Mouse (Mus musculus) forebrain, embryonic 11.5 days (tissue): ENCODE results near the gene Rhebl1. TPM values are rescaled to one million over a fixed set of nuclear protein-coding genes. Genes with fewer than 3 reads are reported as not detected.

Experiments
- ATAC-seq: fragments of 200-750 bp; cut with Nextera tagmentation; replicated peaks from 2 replicates; pipeline ENCODE4 v1.8.0; 2017; ENCODE audit warnings: moderate TSS enrichment; ENCODE audit not compliant: low FRiP score
- DNase-seq: peaks from one replicate; pipeline ENCODE4 v3.0.0-alpha.2; 2017; ENCODE audit warnings: low spot score
- H3K27ac ChIP-seq: fragments of 300-500 bp; sonication (generic); 2 replicates; pipeline ENCODE4 v1.5.1; 2014; ENCODE audit warnings: low read depth, low read length
- H3K27me3 ChIP-seq: fragments of 300-500 bp; sonication (generic); 2 replicates; pipeline ENCODE4 v1.6.1; 2014; ENCODE audit warnings: mild to moderate bottlenecking, low read length, mixed read lengths; ENCODE audit not compliant: control insufficient read depth, insufficient read depth
- H3K36me3 ChIP-seq: fragments of 300-500 bp; sonication (generic); 2 replicates; pipeline ENCODE4 v1.6.1; 2014; ENCODE audit warnings: mild to moderate bottlenecking, low read length, moderate library complexity, mixed read lengths; ENCODE audit not compliant: control insufficient read depth, insufficient read depth
- H3K4me1 ChIP-seq: fragments of 300-500 bp; sonication (generic); replicated peaks from 2 replicates; pipeline ENCODE4 v1.6.1; 2014; ENCODE audit warnings: low read length, mixed read lengths; ENCODE audit not compliant: control insufficient read depth, insufficient read depth
- H3K4me2 ChIP-seq: fragments of 300-500 bp; sonication (generic); 2 replicates; pipeline ENCODE4 v1.6.1; 2014; ENCODE audit warnings: low read depth, mild to moderate bottlenecking, low read length, moderate library complexity, mixed read lengths; ENCODE audit not compliant: severe bottlenecking
- H3K4me3 ChIP-seq: fragments of 300-500 bp; sonication (generic); 2 replicates; pipeline ENCODE4 v1.5.1; 2014; ENCODE audit warnings: low read depth, low read length
- H3K9ac ChIP-seq: fragments of 300-500 bp; sonication (generic); 2 replicates; pipeline ENCODE4 v1.6.1; 2014; ENCODE audit warnings: low read length
- H3K9me3 ChIP-seq: fragments of 300-500 bp; sonication (generic); 2 replicates; pipeline ENCODE4 v1.6.1; 2016; ENCODE audit warnings: low read length, mixed read lengths; ENCODE audit not compliant: control insufficient read depth
- WGBS: fragments of 180-500 bp; shearing (Covaris S2); extraction: QIAGEN DNeasy Blood & Tissue Kit; methylation state at CpG from one replicate; pipeline ENCODE4 v1.1.7; 2014; 5-methylcytosine and 5-hydroxymethylcytosine counted together
- polyA plus RNA-seq: library from polyadenylated mRNA; unstranded; fragments of >200 nt; fragmentation: Nextera tagmentation; extraction: Ambion mirVana; gene quantifications from 2 replicates; pipeline ENCODE4 v1.2.1, GENCODE M21; 2014

The Rhebl1 gene
- polyA plus RNA-seq, 1 experiment from 2014 or later, result 12.5 TPM

- Histone ChIP-seq H3K27ac (no peak overlapping the region), H3K9ac (no peak overlapping the region), H3K4me1 (peaks cover 21% of the 10 kb centered on the region), H3K27me3 (no peaks in the 10 kb centered on the region), H3K4me3 (no peak overlapping the region), H3K9me3 (no peaks in the 10 kb centered on the region), H3K4me2 (no peak overlapping the region), H3K36me3 (peaks cover 35% of the 10 kb centered on the region)
- DNase-seq (no peak), ATAC-seq (no peak)
- WGBS, result 96% methylated on average over 6 of the region's 6 CpGs
Measured at GRCm38 (mm10) chr15:98864951-98865350, 29.4 kb downstream of the Rhebl1 start.

- no peak overlapping the region for H3K4me2 ChIP-seq
- no peaks in the 10 kb centered on the region for H3K27me3 ChIP-seq
- H3K36me3 ChIP-seq, result peaks cover 35% of the 10 kb centered on the region
- H3K9ac ChIP-seq, result no peak overlapping the region
- ATAC-seq (no peak), DNase-seq (no peak)
- H3K4me1 ChIP-seq, result peaks cover 9% of the 10 kb centered on the region
- no peaks in the 10 kb centered on the region for H3K9me3 ChIP-seq
- no peak overlapping the region for H3K27ac ChIP-seq
- no peak overlapping the region for H3K4me3 ChIP-seq
- 94% methylated on average over 12 of the region's 12 CpGs for WGBS
Measured at GRCm38 (mm10) chr15:98863451-98863958, 30.8 kb downstream of the Rhebl1 start.

- WGBS, result 88% methylated on average over 21 of the region's 21 CpGs
- no peak for ATAC-seq
- no peak overlapping the region for H3K27ac ChIP-seq
- H3K36me3 ChIP-seq, result peaks cover 39% of the 10 kb centered on the region
- H3K4me3 ChIP-seq, result no peak overlapping the region
- H3K9me3 ChIP-seq, result no peaks in the 10 kb centered on the region
- no peak overlapping the region for H3K9ac ChIP-seq
- H3K4me2 ChIP-seq, result no peak overlapping the region
- DNase-seq, result no peak
- no peaks in the 10 kb centered on the region for H3K4me1 ChIP-seq
- H3K27me3 ChIP-seq, result no peaks in the 10 kb centered on the region
Measured at GRCm38 (mm10) chr15:98861701-98862410, 32.5 kb downstream of the Rhebl1 start.

- no peak overlapping the region for H3K4me3 ChIP-seq
- DNase-seq (peak; percentile 52), ATAC-seq (no peak)
- H3K27me3 ChIP-seq, result no peaks in the 10 kb centered on the region
- WGBS, result 96% methylated on average over 18 of the region's 18 CpGs
- H3K9me3 ChIP-seq, result no peaks in the 10 kb centered on the region
- H3K27ac ChIP-seq, result no peak overlapping the region
- peaks cover 40% of the 10 kb centered on the region for H3K36me3 ChIP-seq
- H3K4me2 ChIP-seq, result no peak overlapping the region
- H3K9ac ChIP-seq, result no peak overlapping the region
- H3K4me1 ChIP-seq, result no peaks in the 10 kb centered on the region
Measured at GRCm38 (mm10) chr15:98860921-98861320, 33.4 kb downstream of the Rhebl1 start.

- DNase-seq, result no peak
- ATAC-seq, result no peak
- Histone ChIP-seq H3K4me3 (no peak overlapping the region), H3K4me2 (no peak overlapping the region), H3K27me3 (no peaks in the 10 kb centered on the region), H3K4me1 (no peaks in the 10 kb centered on the region), H3K9me3 (no peaks in the 10 kb centered on the region), H3K27ac (no peak overlapping the region), H3K9ac (no peak overlapping the region), H3K36me3 (peaks cover 33% of the 10 kb centered on the region)
- WGBS, result 83% methylated on average over 9 of the region's 9 CpGs
Measured at GRCm38 (mm10) chr15:98859319-98860043, 34.9 kb downstream of the Rhebl1 start.

- no peak overlapping the region for H3K27ac ChIP-seq
- DNase-seq (peak; percentile 48), ATAC-seq (no peak)
- 95% methylated on average over 16 of the region's 16 CpGs for WGBS
- peaks cover 35% of the 10 kb centered on the region for H3K36me3 ChIP-seq
- H3K4me2 ChIP-seq, result no peak overlapping the region
- H3K4me3 ChIP-seq, result no peak overlapping the region
- no peaks in the 10 kb centered on the region for H3K27me3 ChIP-seq
- H3K4me1 ChIP-seq, result no peaks in the 10 kb centered on the region
- no peak overlapping the region for H3K9ac ChIP-seq
- H3K9me3 ChIP-seq, result no peaks in the 10 kb centered on the region
Measured at GRCm38 (mm10) chr15:98854214-98854613, 40.1 kb downstream of the Rhebl1 start.

GRCm38 (mm10) chr15:98853161-98853937, 41.0 kb downstream of the Rhebl1 start:
- H3K27ac ChIP-seq, result no peak overlapping the region
- no peak overlapping the region for H3K9ac ChIP-seq
- H3K36me3 ChIP-seq, result peaks cover 41% of the 10 kb centered on the region
- H3K4me2 ChIP-seq, result no peak overlapping the region
- H3K27me3 ChIP-seq, result no peaks in the 10 kb centered on the region
- DNase-seq (peak; percentile 49), ATAC-seq (0 out of 2 replicates have a peak, but pooled peaks have one; percentile 36)
- H3K4me3 ChIP-seq, result no peak overlapping the region
- no peaks in the 10 kb centered on the region for H3K4me1 ChIP-seq
- 92% methylated on average over 28 of the region's 28 CpGs for WGBS
- H3K9me3 ChIP-seq, result no peaks in the 10 kb centered on the region

GRCm38 (mm10) chr15:98852733-98853132, 41.6 kb downstream of the Rhebl1 start:
- no peak overlapping the region for H3K4me3 ChIP-seq
- H3K4me2 ChIP-seq, result no peak overlapping the region
- H3K27me3 ChIP-seq, result no peaks in the 10 kb centered on the region
- H3K9ac ChIP-seq, result no peak overlapping the region
- no peaks in the 10 kb centered on the region for H3K4me1 ChIP-seq
- no peak overlapping the region for H3K27ac ChIP-seq
- 90% methylated on average over 9 of the region's 9 CpGs for WGBS
- DNase-seq (no peak), ATAC-seq (no peak)
- H3K36me3 ChIP-seq, result peaks cover 41% of the 10 kb centered on the region
- no peaks in the 10 kb centered on the region for H3K9me3 ChIP-seq
